ENCODE assay signal across 22 mouse cellular contexts in genomic region chr4:24670007-24670406, GRCm38 (mm10).
DNase-seq lines count a peak whose midpoint lies in the region; ATAC-seq and TF ChIP-seq lines count a peak whose summit lies in the region.
"Had no signal": no experiment of that assay in that cellular context is flagged by ENCODE, and none has a peak within 500 bp of the region (broad histone marks: within the 10 kb centered on the region; RNA-seq: fewer than 3 reads in every experiment).

No protein-coding gene starts in this region.

- peak; percentile 66 for ATAC-seq in frontal cortex, adult (ENCODE audit: low TSS enrichment)
- ATAC-seq in midbrain, embryonic 12.5 days (ENCODE audit: low FRiP score, low read depth) = peak; percentile 27; the same call in 1 of the 2 replicates
- 0 out of 2 replicates have a peak, but pooled peaks have one; percentile 14 for ATAC-seq in midbrain, embryonic 14.5 days (ENCODE audit: low FRiP score, low TSS enrichment)
- ATAC-seq: activated CD4-positive, CD25-positive, alpha-beta regulatory T cell, adult 4 months; intestine, embryonic 15.5 days had no signal

- DNase-seq in frontal cortex, postnatal 25 days (ENCODE audit: low spot score in 2 of 2) = no peak
- DNase-seq in midbrain, embryonic 10.5 days (ENCODE audit: low spot score) = no peak
- DNase-seq in midbrain, embryonic 14.5 days = peak; percentile 67
- DNase-seq in adrenal gland, adult (ENCODE audit: inconsistent age in 2 of 2, low spot score in 1 of 2) = no peak
- DNase-seq in urinary bladder, adult 18-20 months (ENCODE audit: low spot score in 2 of 2) = no peak
- DNase-seq: adrenal gland, postnatal 36 days; cerebellum, adult 8-10 months; gastrocnemius, postnatal 14 days; heart, adult 2 months; heart, postnatal 36 days; kidney, adult 9 months; kidney, postnatal 36 days; thymus, postnatal 14 days had no signal

- H3K9ac ChIP-seq in midbrain, embryonic 12.5 days (replicated peaks) = no peak overlapping the region
- no peak overlapping the region for H3K9ac ChIP-seq in midbrain, embryonic 14.5 days (replicated peaks; ENCODE audit: low read length)
- H3K9ac ChIP-seq: intestine, embryonic 15.5 days; liver, embryonic 14.5 days had no signal

- no peaks in the 10 kb centered on the region for H3K27me3 ChIP-seq in midbrain, embryonic 12.5 days
- H3K27me3 ChIP-seq in midbrain, embryonic 10.5 days (ENCODE audit: low read depth, poor library complexity, severe bottlenecking) = no peaks in the 10 kb centered on the region
- H3K27me3 ChIP-seq in midbrain, embryonic 14.5 days (ENCODE audit: control insufficient read depth, insufficient read depth, low read length) = no peaks in the 10 kb centered on the region
- H3K27me3 ChIP-seq: intestine, embryonic 15.5 days had no signal

- 88% methylated on average over 10 of the region's 10 CpGs for WGBS in midbrain, embryonic 12.5 days
- WGBS in midbrain, embryonic 10.5 days = 92% methylated on average over 10 of the region's 10 CpGs
- WGBS in midbrain, embryonic 14.5 days = 73% methylated on average over 10 of the region's 10 CpGs

- no peak overlapping the region for H3K4me3 ChIP-seq in midbrain, embryonic 12.5 days
- no peak overlapping the region for H3K4me3 ChIP-seq in midbrain, embryonic 10.5 days
- peak overlapping the region; percentile 3; the same call in 1 of the 2 replicates for H3K4me3 ChIP-seq in cortical plate, adult 2 months (ENCODE audit: insufficient read depth, low read length)
- H3K4me3 ChIP-seq in midbrain, embryonic 14.5 days (replicated peaks; ENCODE audit: low read depth, low read length) = no peak overlapping the region
- H3K4me3 ChIP-seq: embryonic facial prominence, embryonic 10.5 days; heart, adult 2 months; intestine, embryonic 15.5 days had no signal

- no peaks in the 10 kb centered on the region for H3K36me3 ChIP-seq in midbrain, embryonic 12.5 days
- H3K36me3 ChIP-seq in midbrain, embryonic 10.5 days = no peaks in the 10 kb centered on the region
- no peaks in the 10 kb centered on the region for H3K36me3 ChIP-seq in midbrain, embryonic 14.5 days (ENCODE audit: control insufficient read depth, insufficient read depth, low read length)
- H3K36me3 ChIP-seq: embryonic facial prominence, embryonic 10.5 days; G1E; intestine, embryonic 15.5 days had no signal

- H3K27ac ChIP-seq in midbrain, embryonic 12.5 days (replicated peaks) = no peak overlapping the region
- no peak overlapping the region for H3K27ac ChIP-seq in midbrain, embryonic 10.5 days (replicated peaks)
- no peak overlapping the region for H3K27ac ChIP-seq in cortical plate, adult 2 months (ENCODE audit: insufficient read depth, low read length)
- H3K27ac ChIP-seq in midbrain, embryonic 14.5 days (replicated peaks; ENCODE audit: low read depth, low read length) = 0 out of 2 replicates have a peak overlapping the region, but pooled peaks have one; percentile 26
- H3K27ac ChIP-seq: embryonic facial prominence, embryonic 10.5 days; heart, adult 2 months; intestine, embryonic 15.5 days; liver, embryonic 14.5 days; macrophage had no signal

- H3K4me1 ChIP-seq in midbrain, embryonic 12.5 days = no peaks in the 10 kb centered on the region
- no peaks in the 10 kb centered on the region for H3K4me1 ChIP-seq in midbrain, embryonic 10.5 days
- no peaks in the 10 kb centered on the region for H3K4me1 ChIP-seq in cortical plate, adult 2 months (ENCODE audit: control insufficient read depth, insufficient read depth, low read length)
- H3K4me1 ChIP-seq in midbrain, embryonic 14.5 days (ENCODE audit: control insufficient read depth, insufficient read depth, low read length) = peaks cover 9% of the 10 kb centered on the region; the same call in 1 of the 2 replicates
- H3K4me1 ChIP-seq: embryonic facial prominence, embryonic 10.5 days; intestine, embryonic 15.5 days had no signal

- no peak for TF ChIP-seq CTCF in cortical plate, adult 2 months (IDR thresholded peaks at IDR 0.05; ENCODE audit: extremely low read depth, insufficient read depth, low read length)

- H3K9me3 ChIP-seq in midbrain, embryonic 12.5 days = no peaks in the 10 kb centered on the region
- H3K9me3 ChIP-seq in midbrain, embryonic 10.5 days (replicated peaks) = no peaks in the 10 kb centered on the region
- no peaks in the 10 kb centered on the region for H3K9me3 ChIP-seq in midbrain, embryonic 14.5 days (ENCODE audit: control insufficient read depth, low read length)
- H3K9me3 ChIP-seq: embryonic facial prominence, embryonic 10.5 days; G1E; intestine, embryonic 15.5 days had no signal

- TF ChIP-seq POLR2A in cortical plate, adult 2 months (IDR thresholded peaks at IDR 0.05; ENCODE audit: extremely low read depth, insufficient read depth, low read length) = no peak

- H3K4me2 ChIP-seq in midbrain, embryonic 12.5 days (replicated peaks) = no peak overlapping the region
- peak overlapping the region; percentile 5; the same call in 1 of the 2 replicates for H3K4me2 ChIP-seq in midbrain, embryonic 14.5 days (ENCODE audit: low read length)
- H3K4me2 ChIP-seq: intestine, embryonic 15.5 days had no signal

Comparison
In these comparisons a context has a peak if more than half of its experiments do, and no peak if none do; other contexts are left out.
1. ATAC-seq: peak in every context shown above with its lines; median percentile 66 in frontal cortex, adult; 27 in midbrain, embryonic 12.5 days; 14 in midbrain, embryonic 14.5 days.